Mouse (Mus musculus): ENCODE measurements around the gene Smagp.

DNA sequence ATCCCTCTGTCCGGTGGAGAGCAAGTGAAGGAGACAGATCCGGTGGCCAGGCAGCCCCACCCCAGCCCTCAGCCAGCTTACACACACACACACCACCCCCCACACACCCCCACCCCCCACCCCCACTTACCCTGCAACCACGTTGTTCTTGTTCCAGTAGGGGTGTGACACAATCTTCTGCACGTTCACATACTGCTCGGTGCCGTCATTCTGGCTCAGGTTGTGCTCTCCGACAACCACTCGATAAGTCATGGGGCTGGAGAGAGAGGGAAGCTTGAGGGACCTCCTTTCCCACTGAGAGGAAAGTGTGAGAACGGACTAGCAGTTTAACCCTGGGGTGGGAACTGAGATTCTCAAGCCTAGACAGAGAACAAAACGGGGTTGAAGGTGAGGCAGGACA is 47.7 kb upstream of the Smagp start:
- TF ChIP-seq CTCF (IDR thresholded peaks at IDR 0.05; ENCODE audit: low read depth) (no peak), EP300 (optimal IDR thresholded peaks at IDR 0.05) (no peak)

Measured in stomach, postnatal 0 days (tissue).